Mouse (Mus musculus): Measurements from ENCODE around the gene Nlrc5. TPM values are rescaled to one million over a fixed set of nuclear protein-coding genes. Genes with fewer than 3 reads are reported as not detected.

Nlrc5 gene
- total RNA-seq, 2 experiments from 2014 or later = 0.77 to 10.7 TPM

GRCm38 (mm10) chr8:94518331-94518730 is 84.2 kb downstream of the Nlrc5 start:
- no peak for ATAC-seq (replicated peaks; ENCODE audit: low FRiP score, poor library complexity, severe bottlenecking)

- no peak for ATAC-seq (replicated peaks; ENCODE audit: low FRiP score, poor library complexity, severe bottlenecking)
Measured at GRCm38 (mm10) chr8:94519021-94519420, 84.9 kb downstream of the Nlrc5 start.

DNA sequence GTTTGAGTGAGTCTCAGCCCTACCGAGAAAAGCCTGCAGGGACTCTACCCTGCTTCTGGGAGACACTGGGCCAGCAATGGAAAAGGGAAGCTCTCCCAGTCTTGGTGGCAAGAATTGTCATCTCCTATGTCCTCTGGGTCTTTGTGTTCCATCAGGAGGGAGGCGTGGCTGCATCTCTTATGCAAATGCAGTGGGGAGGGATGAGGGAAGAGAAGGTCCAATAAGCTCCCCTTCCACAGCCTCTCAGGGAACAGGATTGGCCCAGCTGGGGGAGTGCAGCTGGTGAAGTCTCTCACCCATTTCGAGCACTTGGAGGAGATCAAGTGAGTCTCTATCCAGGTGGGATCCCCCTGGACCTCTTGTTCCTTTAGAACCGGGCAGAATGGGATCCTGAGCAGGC is 87.3 kb downstream of the Nlrc5 start:
- ATAC-seq (replicated peaks; ENCODE audit: low FRiP score, poor library complexity, severe bottlenecking) = no peak

- no peak for ATAC-seq (replicated peaks; ENCODE audit: low FRiP score, poor library complexity, severe bottlenecking)
Measured at GRCm38 (mm10) chr8:94522482-94522881, 88.3 kb downstream of the Nlrc5 start.

DNA sequence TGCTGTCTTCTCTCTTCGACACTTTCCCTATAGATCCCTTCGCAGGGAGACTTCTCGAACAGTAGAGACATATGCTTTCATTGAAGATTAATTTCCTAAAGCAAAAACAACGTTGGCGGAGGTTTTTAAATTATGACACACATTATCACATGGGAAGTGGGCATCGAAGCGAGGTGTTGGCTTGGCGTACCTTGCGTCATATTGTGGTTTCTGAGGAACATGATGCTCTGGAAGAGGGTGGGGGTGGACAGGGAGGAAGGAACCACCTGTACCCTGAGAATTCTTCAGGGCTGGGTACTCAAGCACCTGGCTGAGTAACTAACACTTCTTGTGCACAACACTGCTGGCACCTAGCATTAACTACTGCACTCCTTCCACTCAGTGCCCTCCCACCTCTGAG is 90.4 kb downstream of the Nlrc5 start:
- ATAC-seq (replicated peaks; ENCODE audit: low FRiP score, poor library complexity, severe bottlenecking) = no peak

- ATAC-seq (replicated peaks; ENCODE audit: low FRiP score, poor library complexity, severe bottlenecking) = no peak
Measured at GRCm38 (mm10) chr8:94527178-94527577, 93.0 kb downstream of the Nlrc5 start.

GRCm38 (mm10) chr8:94528245-94528644 is 94.1 kb downstream of the Nlrc5 start:
- ATAC-seq (replicated peaks; ENCODE audit: low FRiP score, poor library complexity, severe bottlenecking) = peak; percentile 85

DNA sequence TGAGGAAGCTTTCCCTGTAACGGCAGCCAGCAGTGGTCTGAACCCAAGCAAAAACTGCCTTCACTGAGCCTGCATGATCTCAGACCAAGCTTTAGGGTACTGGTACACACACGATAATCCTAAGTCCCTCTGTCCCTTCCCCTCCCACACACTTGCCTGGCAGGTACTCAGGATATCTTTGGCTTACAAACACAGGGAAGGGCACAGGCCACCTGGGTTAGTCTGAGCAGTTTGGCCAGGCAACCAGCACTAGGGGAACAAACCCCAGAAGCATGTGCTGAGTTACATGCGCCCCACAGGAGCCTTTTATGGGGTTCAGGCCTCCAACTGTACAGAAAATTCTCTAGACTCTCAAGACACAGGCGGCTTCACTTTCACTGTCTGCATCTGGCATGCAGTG is 95.7 kb downstream of the Nlrc5 start:
- ATAC-seq (replicated peaks; ENCODE audit: low FRiP score, poor library complexity, severe bottlenecking) = no peak

DNA sequence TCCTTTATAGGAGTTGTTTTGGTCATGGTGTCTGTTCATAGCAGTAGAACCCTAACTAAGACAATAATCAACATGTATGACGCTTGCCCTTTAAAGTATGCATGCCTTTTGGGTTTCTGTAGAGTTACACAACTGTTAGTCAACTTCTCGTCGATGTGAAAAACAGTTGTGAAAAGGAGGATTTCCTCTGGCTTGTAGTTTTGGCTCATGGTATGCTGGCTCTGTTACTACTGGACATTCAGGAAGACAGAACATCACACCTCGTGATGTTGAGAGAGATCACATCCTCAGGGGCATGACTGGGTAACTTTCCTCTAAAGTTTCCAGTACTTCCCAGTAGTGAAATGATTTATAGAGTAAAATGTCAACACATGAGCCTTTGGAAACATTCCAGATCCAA is 96.5 kb downstream of the Nlrc5 start:
- no peak for ATAC-seq (replicated peaks; ENCODE audit: low FRiP score, poor library complexity, severe bottlenecking)

- no peak for ATAC-seq (replicated peaks; ENCODE audit: low FRiP score, poor library complexity, severe bottlenecking)
Measured at GRCm38 (mm10) chr8:94532000-94532399, 97.8 kb downstream of the Nlrc5 start.

GRCm38 (mm10) chr8:94532525-94532872 is 98.3 kb downstream of the Nlrc5 start:
- ATAC-seq (replicated peaks; ENCODE audit: low FRiP score, poor library complexity, severe bottlenecking) = no peak

DNA sequence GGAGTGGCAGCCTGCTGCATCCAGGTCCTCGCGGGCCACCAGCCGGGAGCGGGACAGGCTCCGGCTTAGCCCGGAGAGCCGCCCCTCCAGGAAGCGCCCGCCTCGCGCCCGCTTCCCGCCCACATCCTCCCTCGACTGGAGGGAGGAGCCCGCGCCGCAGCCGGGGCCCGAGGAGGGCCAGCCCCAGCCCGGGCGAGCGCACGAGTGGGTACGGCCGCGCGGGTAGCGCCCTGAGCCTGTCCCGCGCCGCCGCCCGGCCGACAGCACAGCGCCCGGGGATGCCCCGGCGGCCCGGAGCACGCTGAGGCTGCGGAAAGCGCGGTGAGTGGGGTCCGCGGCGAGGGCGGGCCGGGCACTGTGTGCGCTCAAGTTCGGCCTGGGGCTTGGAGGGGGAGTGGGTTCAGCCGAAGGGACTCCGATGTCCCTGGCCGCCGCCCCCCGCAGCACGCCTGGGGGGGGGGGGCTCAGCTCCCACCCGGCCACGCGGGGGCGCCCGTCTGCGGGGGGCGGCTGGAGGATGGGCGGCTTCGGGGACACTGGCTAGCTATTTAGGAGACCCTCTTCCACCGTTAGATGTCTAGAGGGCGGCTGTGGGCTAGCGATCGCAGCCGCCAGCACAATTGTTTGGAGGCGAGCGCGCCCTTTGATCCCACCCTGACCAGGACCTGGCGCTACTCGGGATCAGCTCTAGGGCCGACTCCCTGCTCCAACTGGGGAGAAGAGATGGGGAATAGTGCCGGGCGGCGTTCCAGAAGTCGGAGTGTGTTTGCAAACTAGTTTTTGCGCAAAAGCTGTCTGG is 98.9 kb downstream of the Nlrc5 start, which contains the start of gene Cpne2:
Gene Cpne2, plus strand, starts transcription at position 118 of the 799 bp plus-strand sequence.
- ATAC-seq (replicated peaks; ENCODE audit: low FRiP score, poor library complexity, severe bottlenecking) = peak; percentile 61

DNA sequence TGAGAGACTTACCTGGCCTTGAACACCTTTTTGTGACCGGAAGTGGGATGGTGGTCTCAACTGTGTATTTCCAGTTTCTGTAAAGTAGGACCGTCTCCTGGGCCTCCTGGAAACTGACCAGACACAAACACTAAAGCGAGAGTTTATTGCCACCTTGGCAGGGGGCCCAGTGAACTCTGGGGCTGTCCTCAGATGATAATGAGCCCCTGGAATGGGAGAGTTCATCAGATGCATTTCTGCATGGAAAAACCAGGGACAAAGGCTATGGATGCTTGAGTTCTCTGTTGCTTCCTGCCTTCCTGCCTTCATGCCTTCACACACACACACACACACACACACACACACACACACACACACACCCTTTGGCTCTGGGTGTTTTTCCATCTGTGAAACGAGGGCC is 100.5 kb downstream of the Nlrc5 start:
- ATAC-seq (replicated peaks; ENCODE audit: low FRiP score, poor library complexity, severe bottlenecking) = no peak

DNA sequence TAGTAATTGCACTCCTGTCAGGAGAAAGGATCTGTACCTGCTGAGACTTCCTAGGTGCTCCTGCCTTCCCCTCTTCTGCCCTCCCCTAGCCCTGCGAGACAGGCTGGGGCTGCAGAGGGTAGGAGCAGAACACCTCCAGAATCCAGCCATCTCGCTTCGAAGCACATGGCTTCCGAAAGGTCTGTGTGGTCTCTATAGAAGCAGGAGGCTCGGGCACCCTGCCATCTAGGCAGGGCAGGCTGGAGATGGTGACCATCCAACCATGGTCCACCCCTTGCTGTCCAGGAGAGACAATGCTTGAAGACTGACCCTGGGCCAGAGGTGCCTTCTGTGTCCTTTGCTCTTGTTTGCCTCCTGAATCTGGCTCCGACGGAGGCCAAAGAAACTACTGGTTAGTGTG is 101.5 kb downstream of the Nlrc5 start:
- ATAC-seq (replicated peaks; ENCODE audit: low FRiP score, poor library complexity, severe bottlenecking) = no peak

DNA sequence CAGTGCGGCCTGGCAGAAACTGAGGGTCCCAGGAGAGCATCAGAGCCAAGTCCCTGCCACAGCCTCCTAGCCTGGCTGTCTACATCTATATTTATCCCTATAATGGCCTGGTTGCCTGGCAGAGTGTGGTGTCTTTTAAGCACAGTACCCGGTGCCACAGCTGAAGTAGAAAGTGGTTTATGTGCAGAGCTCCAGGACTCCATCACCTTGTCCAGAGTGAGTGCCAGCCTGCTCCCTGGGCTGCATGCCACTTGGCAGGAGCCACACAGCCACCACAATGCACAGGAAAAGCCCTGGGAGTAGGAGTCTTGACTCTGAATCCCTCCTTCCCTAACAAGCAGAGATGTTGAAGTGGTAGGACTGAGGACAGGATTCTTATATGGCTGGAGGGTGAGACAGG is 103.3 kb downstream of the Nlrc5 start:
- ATAC-seq (replicated peaks; ENCODE audit: low FRiP score, poor library complexity, severe bottlenecking) = no peak

- 0 out of 2 replicates have a peak, but pooled peaks have one; percentile 43 for ATAC-seq (replicated peaks; ENCODE audit: low FRiP score, poor library complexity, severe bottlenecking)
Measured at GRCm38 (mm10) chr8:94540025-94540424, 105.9 kb downstream of the Nlrc5 start.

DNA sequence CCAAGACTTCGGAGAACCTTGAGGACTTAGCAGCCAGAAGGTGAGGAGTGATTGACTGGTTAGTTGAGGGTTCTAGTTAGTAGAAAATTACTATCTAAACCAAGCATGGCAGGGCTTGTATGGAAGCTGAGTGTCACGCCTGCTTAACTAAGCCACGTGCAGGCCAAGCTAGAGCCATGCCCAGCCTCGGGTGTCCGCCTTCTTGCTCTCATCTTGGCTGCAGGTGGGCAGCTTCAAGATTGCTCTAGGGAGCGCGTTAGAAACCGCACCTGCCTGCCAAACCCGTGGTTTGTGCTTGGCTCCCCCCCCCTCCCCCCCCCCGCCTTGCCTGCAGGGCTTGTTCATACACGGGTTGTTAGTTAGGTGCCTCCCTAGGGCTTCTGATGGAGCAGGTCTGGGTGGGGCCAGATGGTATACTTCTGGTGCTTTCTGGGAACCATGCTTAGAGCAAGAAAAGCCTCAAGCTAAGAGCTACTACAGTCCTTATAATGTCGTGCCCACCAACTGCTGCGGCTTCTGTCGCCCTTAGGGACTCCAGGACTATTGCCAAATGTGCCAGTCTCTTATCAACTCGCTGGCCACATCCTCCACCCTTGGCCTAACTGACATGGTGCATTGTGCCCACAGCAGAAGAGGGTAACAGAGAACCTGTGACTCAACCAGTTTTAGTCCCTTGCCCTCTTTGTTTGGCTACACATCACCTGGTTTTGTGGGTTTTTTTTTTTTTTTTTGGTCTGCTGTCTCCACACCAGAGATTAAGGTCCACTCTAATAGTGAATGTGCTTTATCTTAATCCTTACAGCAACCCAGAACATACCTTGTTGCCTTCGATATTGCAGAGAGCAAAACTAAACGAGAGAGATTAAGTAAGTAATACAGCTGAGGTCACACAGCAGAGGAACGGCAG is 107.0 kb downstream of the Nlrc5 start:
- ATAC-seq (replicated peaks; ENCODE audit: low FRiP score, poor library complexity, severe bottlenecking) = peak; percentile 44

DNA sequence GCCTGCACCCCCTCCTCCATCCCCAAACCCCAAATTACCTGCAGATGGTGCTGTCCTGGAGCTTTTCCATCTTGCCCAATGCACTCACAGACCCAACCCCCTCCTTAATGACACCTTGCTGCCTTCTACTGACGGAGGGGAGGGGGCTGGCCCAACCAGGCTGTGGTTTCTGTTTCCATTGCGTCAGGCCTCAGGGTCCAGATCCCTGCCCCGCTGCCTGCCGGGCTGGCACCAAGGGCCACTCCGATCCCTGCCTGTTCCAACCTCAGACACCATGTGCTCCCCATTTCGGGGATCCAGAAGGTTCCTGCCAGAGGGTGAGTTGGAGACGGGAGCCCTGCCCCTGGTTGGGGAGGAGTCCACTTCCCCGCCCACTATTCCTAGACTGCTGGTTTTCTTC is 109.8 kb downstream of the Nlrc5 start:
- no peak for ATAC-seq (replicated peaks; ENCODE audit: low FRiP score, poor library complexity, severe bottlenecking)

DNA sequence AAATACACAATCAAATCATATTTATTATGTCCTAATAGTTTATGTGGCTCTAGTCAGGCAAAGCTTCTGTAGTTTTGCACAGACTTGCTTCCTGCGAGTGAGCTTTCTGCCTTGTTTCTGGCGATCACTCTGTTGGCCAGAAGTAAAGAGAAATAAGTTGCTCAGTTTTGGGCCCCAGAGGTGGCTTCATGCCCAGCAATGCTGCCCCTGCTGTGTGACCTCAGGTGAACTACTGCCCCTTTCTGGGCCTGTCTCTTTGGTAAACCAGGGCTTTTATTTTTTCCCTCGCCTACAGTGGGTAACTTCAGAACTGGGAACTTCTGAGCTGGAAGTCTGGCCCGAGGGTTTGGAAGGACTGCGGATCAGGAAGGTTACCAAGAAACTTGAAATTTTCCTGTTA is 114.9 kb downstream of the Nlrc5 start:
- no peak for ATAC-seq (replicated peaks; ENCODE audit: low FRiP score, poor library complexity, severe bottlenecking)

DNA sequence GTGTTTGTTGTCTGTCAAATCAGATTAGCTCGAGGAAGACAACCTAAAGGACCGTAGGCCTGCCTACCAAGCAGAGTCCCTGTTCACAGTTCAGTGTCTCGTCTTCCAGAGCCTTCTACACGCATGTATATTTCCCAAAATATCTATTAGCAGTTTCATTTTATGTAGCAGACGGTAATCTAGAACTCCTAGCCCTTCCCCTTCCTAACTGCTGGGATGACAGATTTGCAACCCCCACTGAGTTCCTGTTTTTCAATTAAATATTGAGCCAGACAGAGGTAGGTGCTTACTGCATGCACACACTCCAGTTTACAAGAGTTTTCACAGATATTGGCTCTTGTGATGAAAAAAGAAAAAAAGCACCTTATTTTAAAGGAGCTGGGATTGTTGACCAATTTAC is 115.3 kb downstream of the Nlrc5 start:
- no peak for ATAC-seq (replicated peaks; ENCODE audit: low FRiP score, poor library complexity, severe bottlenecking)

- ATAC-seq (replicated peaks; ENCODE audit: low FRiP score, poor library complexity, severe bottlenecking) = no peak
Measured at GRCm38 (mm10) chr8:94549998-94550397, 115.8 kb downstream of the Nlrc5 start.
